Mouse (Mus musculus) embryonic facial prominence, embryonic 12.5 days (tissue): Measurements from ENCODE around the gene Il6st. TPM values are rescaled to one million over a fixed set of nuclear protein-coding genes. Genes with fewer than 3 reads are reported as not detected.

Experiments
- ATAC-seq: fragments of 200-750 bp; cut with Nextera tagmentation; 2 replicates; pipeline ENCODE4 v1.8.0; 2017; ENCODE audit not compliant: insufficient number of reproducible peaks, insufficient read depth, low FRiP score, low TSS enrichment
- H3K27ac ChIP-seq: fragments of 300-500 bp; sonication (generic); 2 replicates; pipeline ENCODE4 v1.5.1; 2016; ENCODE audit warnings: mild to moderate bottlenecking
- H3K27me3 ChIP-seq: fragments of 300-500 bp; sonication (generic); 2 replicates; pipeline ENCODE4 v1.6.1; 2016; ENCODE audit warnings: mild to moderate bottlenecking, moderate library complexity
- H3K36me3 ChIP-seq: fragments of 300-500 bp; sonication (generic); 2 replicates; pipeline ENCODE4 v1.6.1; 2016; ENCODE audit warnings: mild to moderate bottlenecking
- H3K4me1 ChIP-seq: fragments of 300-500 bp; sonication (generic); 2 replicates; pipeline ENCODE4 v1.6.1; 2016
- H3K4me2 ChIP-seq: fragments of 300-500 bp; sonication (generic); replicated peaks from 2 replicates; pipeline ENCODE4 v1.6.1; 2016; ENCODE audit warnings: mild to moderate bottlenecking, moderate library complexity
- H3K4me3 ChIP-seq: fragments of 300-500 bp; sonication (generic); 2 replicates; pipeline ENCODE4 v1.5.1; 2016; ENCODE audit warnings: mild to moderate bottlenecking
- H3K9ac ChIP-seq: fragments of 300-500 bp; sonication (generic); 2 replicates; pipeline ENCODE4 v1.6.1; 2016; ENCODE audit warnings: mild to moderate bottlenecking, moderate library complexity
- H3K9me3 ChIP-seq: fragments of 300-500 bp; sonication (generic); 2 replicates; pipeline ENCODE4 v1.6.1; 2016; ENCODE audit warnings: mild to moderate bottlenecking, moderate library complexity
- WGBS: fragments of 180-500 bp; shearing (Covaris S2); methylation state at CpG from one replicate; pipeline ENCODE4 v1.1.7; 2016; 5-methylcytosine and 5-hydroxymethylcytosine counted together
- polyA plus RNA-seq: library from polyadenylated mRNA; unstranded; fragments of >200 nt; fragmentation: Nextera tagmentation; extraction: Ambion mirVana; gene quantifications from 2 replicates; pipeline ENCODE4 v1.2.1, GENCODE M21; 2016

Il6st gene
- polyA plus RNA-seq, 1 experiment from 2014 or later = 45.9 TPM

- 90% methylated on average over 14 of the region's 14 CpGs for WGBS
- no peak for ATAC-seq
Observed at GRCm38 (mm10) chr13:112491636-112492284, 27.9 kb downstream of the Il6st start.

GRCm38 (mm10) chr13:112492285-112492678, 28.4 kb downstream of the Il6st start:
- H3K9ac ChIP-seq = no peak overlapping the region
- 84% methylated on average over 1 of the region's 1 CpGs for WGBS
- peaks cover 52% of the 10 kb centered on the region for H3K36me3 ChIP-seq
- no peaks in the 10 kb centered on the region for H3K27me3 ChIP-seq
- no peak overlapping the region for H3K4me3 ChIP-seq
- H3K9me3 ChIP-seq = no peaks in the 10 kb centered on the region
- no peak overlapping the region for H3K4me2 ChIP-seq
- no peak overlapping the region for H3K27ac ChIP-seq
- H3K4me1 ChIP-seq = no peaks in the 10 kb centered on the region
- ATAC-seq = no peak

More at GRCm38 (mm10) chr13:112491636-112492284, 27.9 kb downstream of the Il6st start:
- Histone ChIP-seq H3K27ac (no peak overlapping the region), H3K4me3 (no peak overlapping the region), H3K36me3 (peaks cover 54% of the 10 kb centered on the region), H3K4me2 (no peak overlapping the region), H3K9me3 (no peaks in the 10 kb centered on the region), H3K4me1 (no peaks in the 10 kb centered on the region), H3K9ac (no peak overlapping the region), H3K27me3 (no peaks in the 10 kb centered on the region)

GRCm38 (mm10) chr13:112494590-112494989, 30.7 kb downstream of the Il6st start:
- WGBS = 93% methylated on average over 12 of the region's 12 CpGs
- H3K36me3 ChIP-seq = peaks cover 70% of the 10 kb centered on the region
- H3K9ac ChIP-seq = no peak overlapping the region
- H3K4me3 ChIP-seq = no peak overlapping the region
- H3K4me2 ChIP-seq = no peak overlapping the region
- H3K27me3 ChIP-seq = no peaks in the 10 kb centered on the region
- no peak overlapping the region for H3K27ac ChIP-seq
- no peak for ATAC-seq
- H3K4me1 ChIP-seq = no peaks in the 10 kb centered on the region
- no peaks in the 10 kb centered on the region for H3K9me3 ChIP-seq

GRCm38 (mm10) chr13:112500027-112500426, 36.2 kb downstream of the Il6st start:
- Histone ChIP-seq H3K27me3 (no peaks in the 10 kb centered on the region), H3K4me2 (no peak overlapping the region), H3K4me1 (no peaks in the 10 kb centered on the region), H3K4me3 (no peak overlapping the region), H3K9ac (no peak overlapping the region), H3K9me3 (no peaks in the 10 kb centered on the region), H3K36me3 (peaks cover 82% of the 10 kb centered on the region), H3K27ac (no peak overlapping the region)
- ATAC-seq = no peak
- WGBS = 93% methylated on average over 4 of the region's 4 CpGs

- WGBS = 87% methylated on average over 9 of the region's 9 CpGs
- Histone ChIP-seq H3K4me1 (no peaks in the 10 kb centered on the region), H3K9me3 (no peaks in the 10 kb centered on the region), H3K27me3 (no peaks in the 10 kb centered on the region), H3K9ac (no peak overlapping the region), H3K4me3 (no peak overlapping the region), H3K27ac (no peak overlapping the region), H3K36me3 (peaks cover 82% of the 10 kb centered on the region), H3K4me2 (no peak overlapping the region)
- no peak for ATAC-seq
Observed at GRCm38 (mm10) chr13:112500466-112500865, 36.6 kb downstream of the Il6st start.

- no peak overlapping the region for H3K27ac ChIP-seq
- 93% methylated on average over 13 of the region's 13 CpGs for WGBS
- no peak overlapping the region for H3K4me3 ChIP-seq
- H3K9ac ChIP-seq = no peak overlapping the region
- H3K36me3 ChIP-seq = peaks cover 75% of the 10 kb centered on the region
- ATAC-seq = no peak
- H3K4me2 ChIP-seq = no peak overlapping the region
- H3K27me3 ChIP-seq = no peaks in the 10 kb centered on the region
- H3K4me1 ChIP-seq = no peaks in the 10 kb centered on the region
- H3K9me3 ChIP-seq = no peaks in the 10 kb centered on the region
Observed at GRCm38 (mm10) chr13:112503846-112504245, 40.0 kb downstream of the Il6st start.

GRCm38 (mm10) chr13:112505436-112505835, 41.6 kb downstream of the Il6st start:
- H3K4me3 ChIP-seq = no peak overlapping the region
- H3K4me2 ChIP-seq = no peak overlapping the region
- no peak overlapping the region for H3K9ac ChIP-seq
- no peak for ATAC-seq
- WGBS = 88% methylated on average over 6 of the region's 6 CpGs
- H3K36me3 ChIP-seq = peaks cover 65% of the 10 kb centered on the region
- no peak overlapping the region for H3K27ac ChIP-seq
- H3K4me1 ChIP-seq = no peaks in the 10 kb centered on the region
- H3K9me3 ChIP-seq = no peaks in the 10 kb centered on the region
- no peaks in the 10 kb centered on the region for H3K27me3 ChIP-seq

- no peak overlapping the region for H3K4me3 ChIP-seq
- H3K36me3 ChIP-seq = peaks cover 53% of the 10 kb centered on the region
- no peaks in the 10 kb centered on the region for H3K4me1 ChIP-seq
- H3K27me3 ChIP-seq = no peaks in the 10 kb centered on the region
- H3K27ac ChIP-seq = no peak overlapping the region
- 90% methylated on average over 13 of the region's 13 CpGs for WGBS
- no peaks in the 10 kb centered on the region for H3K9me3 ChIP-seq
- H3K9ac ChIP-seq = no peak overlapping the region
- no peak overlapping the region for H3K4me2 ChIP-seq
- no peak for ATAC-seq
Observed at GRCm38 (mm10) chr13:112506766-112507165, 42.9 kb downstream of the Il6st start.

- WGBS = 85% methylated on average over 13 of the region's 13 CpGs
- H3K4me3 ChIP-seq = no peak overlapping the region
Observed at GRCm38 (mm10) chr13:112507691-112508090, 43.8 kb downstream of the Il6st start.

GRCm38 (mm10) chr13:112508487-112508886, 44.6 kb downstream of the Il6st start:
- WGBS = 80% methylated on average over 5 of the region's 5 CpGs
- no peak for ATAC-seq
- Histone ChIP-seq H3K27me3 (no peaks in the 10 kb centered on the region), H3K4me1 (no peaks in the 10 kb centered on the region), H3K9me3 (no peaks in the 10 kb centered on the region), H3K27ac (no peak overlapping the region), H3K4me3 (no peak overlapping the region), H3K4me2 (no peak overlapping the region), H3K9ac (no peak overlapping the region), H3K36me3 (peaks cover 42% of the 10 kb centered on the region)

More at GRCm38 (mm10) chr13:112507691-112508090, 43.8 kb downstream of the Il6st start:
- Histone ChIP-seq H3K9me3 (no peaks in the 10 kb centered on the region), H3K27ac (no peak overlapping the region), H3K27me3 (no peaks in the 10 kb centered on the region), H3K36me3 (peaks cover 48% of the 10 kb centered on the region), H3K9ac (no peak overlapping the region), H3K4me2 (no peak overlapping the region), H3K4me1 (no peaks in the 10 kb centered on the region)
- ATAC-seq = no peak

GRCm38 (mm10) chr13:112509465-112509864, 45.6 kb downstream of the Il6st start:
- no peak overlapping the region for H3K4me2 ChIP-seq
- no peaks in the 10 kb centered on the region for H3K9me3 ChIP-seq
- 22% methylated on average over 4 of the region's 4 CpGs for WGBS
- H3K4me1 ChIP-seq = no peaks in the 10 kb centered on the region
- no peaks in the 10 kb centered on the region for H3K27me3 ChIP-seq
- no peak overlapping the region for H3K4me3 ChIP-seq
- H3K9ac ChIP-seq = no peak overlapping the region
- 0 out of 2 replicates have a peak, but pooled peaks have one; percentile 41 for ATAC-seq
- no peak overlapping the region for H3K27ac ChIP-seq
- peaks cover 32% of the 10 kb centered on the region for H3K36me3 ChIP-seq

GRCm38 (mm10) chr13:112510437-112511212, 46.8 kb downstream of the Il6st start:
- no peak for ATAC-seq
- Histone ChIP-seq H3K36me3 (peaks cover 20% of the 10 kb centered on the region), H3K9ac (no peak overlapping the region), H3K27ac (no peak overlapping the region), H3K4me3 (no peak overlapping the region), H3K4me1 (no peaks in the 10 kb centered on the region), H3K9me3 (no peaks in the 10 kb centered on the region), H3K4me2 (no peak overlapping the region), H3K27me3 (no peaks in the 10 kb centered on the region)
- WGBS = 92% methylated on average over 19 of the region's 19 CpGs
